Mouse (Mus musculus) kidney, embryonic 14.5 days (tissue): ENCODE results near the gene Gm10160. TPM values are rescaled to one million over a fixed set of nuclear protein-coding genes. Genes with fewer than 3 reads are reported as not detected.
"Not testable (repeated sequence)": the region's sequence is repeated elsewhere in the genome, so short reads cannot be mapped to it uniquely, and the experiment has no call there.

ENCODE experiments used
- ATAC-seq: fragments of 200-750 bp; cut with Nextera tagmentation; 2 replicates; pipeline ENCODE4 v1.8.0; 2017; ENCODE audit warnings: moderate number of reproducible peaks, mild to moderate bottlenecking, moderate TSS enrichment, moderate library complexity; ENCODE audit not compliant: low FRiP score, low TSS enrichment
- H3K27ac ChIP-seq: fragments of 300-500 bp; sonication (generic); 2 replicates; pipeline ENCODE4 v1.5.1; 2014; ENCODE audit warnings: low read depth, mild to moderate bottlenecking, low read length, moderate library complexity, mixed read lengths
- H3K27me3 ChIP-seq: fragments of 300-500 bp; sonication (generic); 2 replicates; pipeline ENCODE4 v1.6.1; 2014; ENCODE audit warnings: mild to moderate bottlenecking, low read length; ENCODE audit not compliant: control insufficient read depth, insufficient read depth
- H3K36me3 ChIP-seq: fragments of 300-500 bp; sonication (generic); 2 replicates; pipeline ENCODE4 v1.6.1; 2014; ENCODE audit warnings: low read length, mixed read lengths; ENCODE audit not compliant: control insufficient read depth, insufficient read depth
- H3K4me1 ChIP-seq: fragments of 300-500 bp; sonication (generic); 2 replicates; pipeline ENCODE4 v1.6.1; 2014; ENCODE audit warnings: low read length, mixed read lengths; ENCODE audit not compliant: control insufficient read depth, insufficient read depth
- H3K4me2 ChIP-seq: fragments of 300-500 bp; sonication (generic); replicated peaks from 2 replicates; pipeline ENCODE4 v1.6.1; 2014; ENCODE audit warnings: low read depth, mild to moderate bottlenecking, low read length
- H3K4me3 ChIP-seq: fragments of 300-500 bp; sonication (generic); 2 replicates; pipeline ENCODE4 v1.5.1; 2014; ENCODE audit warnings: mild to moderate bottlenecking, low read length
- H3K9ac ChIP-seq: fragments of 300-500 bp; sonication (generic); 2 replicates; pipeline ENCODE4 v1.6.1; 2014; ENCODE audit warnings: low read depth, mild to moderate bottlenecking, low read length, moderate library complexity
- H3K9me3 ChIP-seq: fragments of 300-500 bp; sonication (generic); 2 replicates; pipeline ENCODE4 v1.6.1; 2016; ENCODE audit warnings: low read length; ENCODE audit not compliant: control insufficient read depth
- WGBS: fragments of 180-500 bp; shearing (Covaris S2); extraction: QIAGEN DNeasy Blood & Tissue Kit; methylation state at CpG from one replicate; pipeline ENCODE4 v1.1.7; 2014; 5-methylcytosine and 5-hydroxymethylcytosine counted together
- polyA plus RNA-seq: library from polyadenylated mRNA; unstranded; fragments of >200 nt; fragmentation: Nextera tagmentation; extraction: Ambion mirVana; gene quantifications from 2 replicates; pipeline ENCODE4 v1.2.1, GENCODE M21; 2014

Gm10160 gene
- polyA plus RNA-seq, 1 experiment from 2014 or later, result not detected

DNA sequence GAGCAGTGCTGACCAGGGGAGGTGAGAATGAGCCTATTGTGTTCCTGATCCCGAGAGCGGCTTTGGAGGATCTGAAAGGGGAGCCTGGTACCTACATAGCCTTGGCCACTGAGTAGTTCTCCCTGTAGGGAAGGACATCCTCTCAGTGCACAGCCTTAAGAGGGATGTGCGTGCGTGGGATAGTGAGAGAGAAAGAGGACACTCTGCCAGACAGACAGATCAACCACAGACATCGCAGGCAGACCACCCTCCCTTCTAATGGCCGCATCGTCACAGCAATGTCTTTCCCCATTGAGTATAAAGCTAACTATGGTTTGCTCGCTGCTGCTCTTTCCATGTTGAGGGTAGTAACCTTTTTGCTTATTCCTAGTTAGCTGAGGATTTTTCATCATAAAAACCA lies 11.7 kb downstream of the Gm10160 start:
- Histone ChIP-seq H3K9ac (no peak overlapping the region), H3K36me3 (no peaks in the 10 kb centered on the region), H3K4me3 (no peak overlapping the region), H3K27me3 (no peaks in the 10 kb centered on the region), H3K9me3 (no peaks in the 10 kb centered on the region), H3K27ac (no peak overlapping the region), H3K4me2 (no peak overlapping the region), H3K4me1 (0 out of 2 replicates have a peak, but pooled peaks cover 5% of the 10 kb centered on the region)
- no peak for ATAC-seq
- 86% methylated on average over 8 of the region's 8 CpGs for WGBS

DNA sequence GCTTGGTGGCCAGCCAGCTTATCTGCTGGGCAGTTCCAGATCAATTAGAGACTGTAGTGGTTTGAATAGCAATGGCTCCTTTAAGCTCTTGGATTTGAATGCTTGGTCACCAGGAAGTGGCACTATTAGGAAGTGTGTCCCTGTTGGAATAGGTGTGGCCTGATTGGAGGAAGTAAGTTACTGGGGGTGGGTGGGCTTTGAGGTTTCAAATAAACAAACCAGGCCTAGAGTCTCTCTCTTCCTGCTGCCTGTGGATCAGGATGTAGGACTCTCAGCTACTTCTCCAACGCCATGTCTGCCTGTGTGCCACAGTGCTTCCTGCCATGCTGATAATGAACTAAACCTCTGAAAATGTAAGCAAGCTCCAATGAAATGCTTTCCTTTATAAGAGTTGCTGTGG lies 12.6 kb downstream of the Gm10160 start:
- Histone ChIP-seq H3K9ac (no peak overlapping the region), H3K27me3 (no peaks in the 10 kb centered on the region), H3K9me3 (no peaks in the 10 kb centered on the region), H3K4me2 (no peak overlapping the region), H3K4me3 (no peak overlapping the region), H3K36me3 (no peaks in the 10 kb centered on the region), H3K4me1 (0 out of 2 replicates have a peak, but pooled peaks cover 5% of the 10 kb centered on the region), H3K27ac (no peak overlapping the region)
- ATAC-seq, result no peak
- 74% methylated on average over 1 of the region's 1 CpGs for WGBS

DNA sequence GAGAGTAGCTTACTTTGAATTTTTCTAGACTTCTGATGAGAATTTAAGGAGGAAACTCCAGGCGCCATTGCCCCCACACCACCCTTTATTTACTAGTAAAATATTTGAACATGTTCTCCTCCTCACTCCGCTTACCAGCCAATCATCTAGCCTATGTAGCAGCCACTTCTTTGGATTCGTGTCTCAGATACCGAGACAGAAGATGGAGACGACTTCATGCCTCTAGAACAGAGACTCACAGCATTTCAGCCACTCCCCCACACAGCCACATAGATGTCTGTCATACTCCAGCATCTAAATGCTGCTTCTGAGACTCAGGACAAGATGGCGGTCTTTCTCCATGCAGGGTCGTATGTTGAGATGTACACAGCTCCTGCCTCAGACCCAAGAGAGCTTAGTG lies 13.5 kb downstream of the Gm10160 start:
- H3K9me3 ChIP-seq, result no peaks in the 10 kb centered on the region
- no peak overlapping the region for H3K27ac ChIP-seq
- no peak overlapping the region for H3K4me3 ChIP-seq
- WGBS, result 93% methylated on average over 7 of the region's 7 CpGs
- 0 out of 2 replicates have a peak, but pooled peaks cover 5% of the 10 kb centered on the region for H3K4me1 ChIP-seq
- no peaks in the 10 kb centered on the region for H3K36me3 ChIP-seq
- no peaks in the 10 kb centered on the region for H3K27me3 ChIP-seq
- no peak overlapping the region for H3K9ac ChIP-seq
- no peak overlapping the region for H3K4me2 ChIP-seq
- no peak for ATAC-seq

DNA sequence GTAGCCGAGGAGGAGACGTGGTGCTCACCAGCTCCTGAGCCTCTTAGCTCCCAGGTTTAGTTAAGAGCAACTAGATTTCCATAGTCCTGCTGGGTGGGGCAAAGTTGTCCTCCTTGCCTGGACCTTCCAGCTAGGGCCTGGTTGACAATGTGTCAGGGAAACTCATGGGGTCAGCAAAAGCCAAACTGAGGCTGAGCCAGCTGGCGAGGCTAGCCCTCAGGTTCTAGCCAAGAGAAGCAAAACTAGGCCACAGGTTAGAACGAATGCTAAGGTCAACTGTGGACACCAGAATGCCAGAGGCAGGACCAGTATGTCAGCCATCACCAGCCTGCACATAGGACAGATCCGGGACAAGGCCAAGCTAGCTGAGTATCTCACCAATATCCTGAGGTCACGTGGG lies 14.2 kb downstream of the Gm10160 start:
- Histone ChIP-seq H3K4me1 (0 out of 2 replicates have a peak, but pooled peaks cover 5% of the 10 kb centered on the region), H3K27me3 (no peaks in the 10 kb centered on the region), H3K9me3 (no peaks in the 10 kb centered on the region), H3K9ac (no peak overlapping the region), H3K4me2 (no peak overlapping the region), H3K4me3 (no peak overlapping the region), H3K36me3 (no peaks in the 10 kb centered on the region), H3K27ac (no peak overlapping the region)
- 84% methylated on average over 6 of the region's 6 CpGs for WGBS
- ATAC-seq, result no peak

DNA sequence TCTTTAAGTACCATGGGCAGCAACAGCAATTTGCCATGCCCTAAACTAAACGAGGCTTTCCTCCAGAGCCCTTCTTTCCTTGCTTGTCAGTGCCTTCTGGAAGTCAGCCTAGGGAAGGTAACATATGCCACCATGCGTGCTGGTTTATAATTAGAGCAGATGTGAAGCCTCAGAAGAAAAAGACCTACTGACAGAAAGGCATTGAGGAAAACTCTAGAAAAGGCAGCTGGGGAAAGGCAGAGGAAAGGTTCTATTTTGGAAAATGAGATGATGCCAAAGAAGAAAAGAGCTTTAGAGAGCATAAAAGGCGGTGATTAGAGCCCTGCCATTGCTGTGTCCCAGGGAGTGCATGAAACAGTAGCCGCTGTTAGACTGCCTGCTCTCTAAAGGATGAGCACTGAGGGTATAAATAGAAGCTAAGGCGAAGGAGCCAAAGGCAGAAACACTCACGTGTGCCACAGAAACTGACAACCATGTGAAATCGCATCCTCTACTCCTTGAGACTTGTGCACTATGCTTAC lies 14.9 kb downstream of the Gm10160 start:
- no peak overlapping the region for H3K27ac ChIP-seq
- no peaks in the 10 kb centered on the region for H3K36me3 ChIP-seq
- no peak overlapping the region for H3K9ac ChIP-seq
- H3K4me3 ChIP-seq, result no peak overlapping the region
- WGBS, result 71% methylated on average over 7 of the region's 7 CpGs
- H3K27me3 ChIP-seq, result no peaks in the 10 kb centered on the region
- ATAC-seq, result no peak
- H3K4me2 ChIP-seq, result no peak overlapping the region
- 0 out of 2 replicates have a peak, but pooled peaks cover 5% of the 10 kb centered on the region for H3K4me1 ChIP-seq
- no peaks in the 10 kb centered on the region for H3K9me3 ChIP-seq

DNA sequence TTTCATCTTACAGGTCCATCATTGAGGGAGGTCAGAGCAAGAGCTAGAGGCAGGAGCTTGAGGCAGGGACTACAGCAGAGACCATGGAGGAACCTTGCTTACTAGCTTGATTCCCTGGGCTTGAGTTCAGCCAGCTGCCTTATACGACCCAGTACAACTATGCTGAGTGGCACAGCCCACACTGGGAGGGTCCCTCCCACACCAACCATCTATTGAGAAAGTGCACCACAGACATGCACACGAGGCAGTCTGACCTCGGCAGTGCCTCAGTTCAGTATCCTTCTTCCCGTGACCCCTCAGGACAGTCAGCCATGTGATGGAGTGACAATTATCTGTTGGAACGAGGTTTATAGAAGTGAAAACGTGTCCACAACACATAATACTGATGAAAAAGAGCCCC lies 15.8 kb downstream of the Gm10160 start:
- Histone ChIP-seq H3K4me3 (no peak overlapping the region), H3K9me3 (no peaks in the 10 kb centered on the region), H3K4me1 (no peaks in the 10 kb centered on the region), H3K36me3 (no peaks in the 10 kb centered on the region), H3K4me2 (no peak overlapping the region), H3K27me3 (no peaks in the 10 kb centered on the region), H3K9ac (no peak overlapping the region), H3K27ac (no peak overlapping the region)
- no peak for ATAC-seq
- WGBS, result 32% methylated on average over 6 of the region's 6 CpGs

DNA sequence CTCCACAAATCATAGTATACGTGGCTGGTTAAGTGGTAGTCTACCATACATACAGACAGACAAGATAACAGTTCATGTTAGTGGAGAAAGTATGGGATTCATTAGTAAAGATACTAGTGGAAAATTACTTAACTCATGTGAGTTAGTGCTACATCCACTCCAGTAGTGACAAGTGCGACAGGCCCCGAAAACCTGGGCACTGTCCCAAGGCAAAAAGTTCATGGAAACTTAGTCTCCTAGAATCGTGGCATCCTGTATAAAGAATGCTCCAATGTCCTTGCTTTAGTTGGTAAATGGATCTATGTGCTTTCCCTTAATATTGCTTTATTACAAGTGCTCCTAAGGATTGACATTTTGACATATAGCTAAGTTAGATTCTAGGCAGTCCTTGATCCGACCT lies 17.8 kb downstream of the Gm10160 start:
- not testable (repeated sequence) for H3K9ac ChIP-seq, H3K27me3 ChIP-seq, H3K27ac ChIP-seq, H3K4me2 ChIP-seq, H3K36me3 ChIP-seq, H3K9me3 ChIP-seq, H3K4me1 ChIP-seq, ATAC-seq, H3K4me3 ChIP-seq
- 87% methylated on average over 5 of the region's 5 CpGs for WGBS

DNA sequence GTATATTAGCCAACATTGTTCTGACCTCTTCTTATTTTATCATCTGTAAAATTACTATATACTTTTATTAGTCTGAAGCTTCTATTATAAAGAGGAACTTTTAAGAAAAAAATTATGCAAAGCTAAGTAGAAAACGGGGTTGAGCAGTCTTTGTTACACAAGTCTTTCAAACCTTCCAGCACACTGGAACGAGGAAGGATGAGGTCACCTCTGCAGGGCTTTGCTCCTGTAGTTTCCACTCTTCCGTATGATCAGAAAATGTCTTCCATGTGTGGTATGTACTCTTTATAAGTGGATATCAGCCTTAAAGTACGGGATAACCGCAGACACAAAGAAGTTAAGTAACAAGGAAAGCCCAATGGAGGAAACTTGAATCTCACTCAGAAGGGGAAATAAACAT lies 20.2 kb downstream of the Gm10160 start:
- Histone ChIP-seq H3K4me1 (no peaks in the 10 kb centered on the region), H3K9ac (no peak overlapping the region), H3K27ac (no peak overlapping the region), H3K36me3 (no peaks in the 10 kb centered on the region), H3K4me3 (no peak overlapping the region), H3K27me3 (no peaks in the 10 kb centered on the region), H3K9me3 (no peaks in the 10 kb centered on the region), H3K4me2 (no peak overlapping the region)
- WGBS, result 91% methylated on average over 5 of the region's 5 CpGs
- ATAC-seq, result no peak

DNA sequence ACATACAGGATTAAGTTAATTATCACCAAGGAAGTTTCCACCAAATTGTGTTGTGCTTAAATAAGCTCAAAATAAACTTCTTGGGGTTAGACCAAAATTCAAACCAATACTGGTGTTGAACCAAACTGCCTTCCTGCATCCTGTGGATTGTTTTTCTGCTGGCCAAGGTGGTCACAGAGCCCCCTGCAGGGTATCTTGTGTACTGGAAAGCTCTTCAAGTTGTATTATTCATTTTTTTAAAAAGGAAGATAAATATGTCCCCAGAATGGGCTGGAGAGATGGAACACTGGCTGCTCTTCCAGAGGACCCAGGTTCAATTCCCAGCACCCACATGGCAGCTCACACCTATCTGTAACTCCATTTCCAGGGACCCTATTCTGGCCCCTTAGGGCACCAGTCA lies 20.7 kb downstream of the Gm10160 start:
- H3K9me3 ChIP-seq, result no peaks in the 10 kb centered on the region
- 0 out of 2 replicates have a peak, but pooled peaks cover 4% of the 10 kb centered on the region for H3K4me1 ChIP-seq
- H3K27me3 ChIP-seq, result no peaks in the 10 kb centered on the region
- H3K9ac ChIP-seq, result no peak overlapping the region
- no peak for ATAC-seq
- H3K27ac ChIP-seq, result no peak overlapping the region
- H3K4me3 ChIP-seq, result no peak overlapping the region
- H3K4me2 ChIP-seq, result no peak overlapping the region
- no peaks in the 10 kb centered on the region for H3K36me3 ChIP-seq
